Mouse (Mus musculus) brain, embryonic 14.5 days (tissue): ENCODE data around the gene Kcnh1.

Source experiments
- CTCF ChIP-seq: fragments of 200-500 bp; IDR thresholded peaks from 2 replicates; pipeline ENCODE4 v1.5.1; 2012; ENCODE audit warnings: inconsistent platforms, mild to moderate bottlenecking, moderate library complexity, borderline replicate concordance; ENCODE audit not compliant: insufficient read depth, insufficient read length; ENCODE audit errors: extremely low read depth
- POLR2A ChIP-seq: fragments of 200-500 bp; IDR thresholded peaks from 2 replicates; pipeline ENCODE4 v1.6.1; 2012; ENCODE audit warnings: mild to moderate bottlenecking, inconsistent platforms, borderline replicate concordance; ENCODE audit not compliant: poor library complexity, insufficient read depth, insufficient read length, severe bottlenecking; ENCODE audit errors: extremely low read depth

GRCm38 (mm10) chr1:192312998-192313397 lies 122.4 kb downstream of the Kcnh1 start:
- TF ChIP-seq CTCF = no peak
- no peak for TF ChIP-seq POLR2A
